Mouse (Mus musculus) embryo, embryonic 9.5 days (tissue): ENCODE data around the gene Dync1i2.

ENCODE experiments used
- DNase-seq: peaks from one replicate; pipeline ENCODE4 v3.0.0-alpha.2; 2017; ENCODE audit errors: extremely low spot score

Gene Dync1i2

GRCm38 (mm10) chr2:71203819-71204432 is 7.6 kb upstream of the Dync1i2 start:
- DNase-seq, result no peak

- DNase-seq, result no peak
Observed at GRCm38 (mm10) chr2:71209041-71209755, 2.3 kb upstream of the Dync1i2 start.

- DNase-seq, result no peak
Observed at GRCm38 (mm10) chr2:71211096-71211495, 410 bp upstream of the Dync1i2 start.

- no peak for DNase-seq
Observed at GRCm38 (mm10) chr2:71212360-71212726, 837 bp downstream of the Dync1i2 start.

- no peak for DNase-seq
Observed at GRCm38 (mm10) chr2:71221020-71221419, 9.5 kb downstream of the Dync1i2 start.

- no peak for DNase-seq
Observed at GRCm38 (mm10) chr2:71227398-71227797, 15.9 kb downstream of the Dync1i2 start.

- DNase-seq, result no peak
Observed at GRCm38 (mm10) chr2:71229603-71230002, 18.1 kb downstream of the Dync1i2 start.

- DNase-seq, result no peak
Observed at GRCm38 (mm10) chr2:71231951-71232350, 20.4 kb downstream of the Dync1i2 start.

GRCm38 (mm10) chr2:71232976-71233375 is 21.5 kb downstream of the Dync1i2 start:
- no peak for DNase-seq

- no peak for DNase-seq
Observed at GRCm38 (mm10) chr2:71235420-71235819, 23.9 kb downstream of the Dync1i2 start.

- no peak for DNase-seq
Observed at GRCm38 (mm10) chr2:71236009-71236408, 24.5 kb downstream of the Dync1i2 start.

- DNase-seq, result no peak
Observed at GRCm38 (mm10) chr2:71241505-71241904, 30.0 kb downstream of the Dync1i2 start.

GRCm38 (mm10) chr2:71242180-71242579 is 30.7 kb downstream of the Dync1i2 start:
- no peak for DNase-seq

- no peak for DNase-seq
Observed at GRCm38 (mm10) chr2:71243058-71243672, 31.7 kb downstream of the Dync1i2 start.

GRCm38 (mm10) chr2:71244807-71245206 is 33.3 kb downstream of the Dync1i2 start:
- no peak for DNase-seq

GRCm38 (mm10) chr2:71245416-71245815 is 33.9 kb downstream of the Dync1i2 start:
- DNase-seq, result no peak

GRCm38 (mm10) chr2:71246096-71246495 is 34.6 kb downstream of the Dync1i2 start:
- DNase-seq, result no peak

- no peak for DNase-seq
Observed at GRCm38 (mm10) chr2:71248071-71248470, 36.6 kb downstream of the Dync1i2 start.

GRCm38 (mm10) chr2:71250841-71251240 is 39.3 kb downstream of the Dync1i2 start:
- no peak for DNase-seq

- DNase-seq, result no peak
Observed at GRCm38 (mm10) chr2:71254836-71255235, 43.3 kb downstream of the Dync1i2 start.

GRCm38 (mm10) chr2:71256581-71256980 is 45.1 kb downstream of the Dync1i2 start:
- no peak for DNase-seq

- no peak for DNase-seq
Observed at GRCm38 (mm10) chr2:71264585-71264984, 53.1 kb downstream of the Dync1i2 start.

- no peak for DNase-seq
Observed at GRCm38 (mm10) chr2:71268691-71269090, 57.2 kb downstream of the Dync1i2 start.
